Mouse (Mus musculus) kidney, embryonic 16.5 days (tissue): ENCODE measurements at regions not wholly inside any gene's neighbourhood (a gene's known extent, or its start where the extent isn't known, plus 50 kb on each side); places are given as distances from the start of the nearest gene placed in this dataset.
A peak's percentile ranks its signal among the peaks of the same experiment; 100 is the strongest.

Experiments used
- ATAC-seq: fragments of 200-750 bp; cut with Nextera tagmentation; 2 replicates; pipeline ENCODE4 v1.8.0; 2017; ENCODE audit warnings: moderate TSS enrichment; ENCODE audit not compliant: low FRiP score, low TSS enrichment
- H3K27ac ChIP-seq: fragments of 300-500 bp; sonication (generic); 2 replicates; pipeline ENCODE4 v1.5.1; 2014; ENCODE audit warnings: low read length
- H3K27me3 ChIP-seq: fragments of 300-500 bp; sonication (generic); 2 replicates; pipeline ENCODE4 v1.6.1; 2014; ENCODE audit warnings: low read length, control low read depth, mixed read lengths; ENCODE audit not compliant: insufficient read depth
- H3K36me3 ChIP-seq: fragments of 300-500 bp; sonication (generic); 2 replicates; pipeline ENCODE4 v1.6.1; 2014; ENCODE audit warnings: low read length, control low read depth, mixed read lengths; ENCODE audit not compliant: insufficient read depth
- H3K4me1 ChIP-seq: fragments of 300-500 bp; sonication (generic); 2 replicates; pipeline ENCODE4 v1.6.1; 2014; ENCODE audit warnings: low read length, control low read depth, mixed read lengths; ENCODE audit not compliant: insufficient read depth
- H3K4me2 ChIP-seq: fragments of 300-500 bp; sonication (generic); replicated peaks from 2 replicates; pipeline ENCODE4 v1.6.1; 2014; ENCODE audit warnings: low read depth, low read length
- H3K4me3 ChIP-seq: fragments of 300-500 bp; sonication (generic); 2 replicates; pipeline ENCODE4 v1.5.1; 2014; ENCODE audit warnings: mild to moderate bottlenecking, low read length
- H3K9ac ChIP-seq: fragments of 300-500 bp; sonication (generic); replicated peaks from 2 replicates; pipeline ENCODE4 v1.6.1; 2014; ENCODE audit warnings: low read length
- H3K9me3 ChIP-seq: fragments of 300-500 bp; sonication (generic); 2 replicates; pipeline ENCODE4 v1.6.1; 2016; ENCODE audit warnings: low read length, control low read depth
- WGBS: fragments of 180-500 bp; shearing (Covaris S2); extraction: QIAGEN DNeasy Blood & Tissue Kit; methylation state at CpG from one replicate; pipeline ENCODE4 v1.1.7; 2014; 5-methylcytosine and 5-hydroxymethylcytosine counted together

GRCm38 (mm10) chr2:93135324-93135723 lies 52.0 kb upstream of the Trp53i11 start:
- no peaks in the 10 kb centered on the region for H3K27me3 ChIP-seq
- H3K4me2 ChIP-seq: no peak overlapping the region
- H3K4me1 ChIP-seq: peaks cover 10% of the 10 kb centered on the region
- no peak for ATAC-seq
- H3K27ac ChIP-seq: peak overlapping the region; percentile 17; the same call in 1 of the 2 replicates
- no peak overlapping the region for H3K9ac ChIP-seq
- H3K9me3 ChIP-seq: no peaks in the 10 kb centered on the region
- H3K36me3 ChIP-seq: no peaks in the 10 kb centered on the region
- WGBS: 58% methylated on average over 7 of the region's 7 CpGs
- H3K4me3 ChIP-seq: no peak overlapping the region

- H3K4me2 ChIP-seq: no peak overlapping the region
- no peak for ATAC-seq
- H3K4me3 ChIP-seq: no peak overlapping the region
- no peak overlapping the region for H3K27ac ChIP-seq
- no peak overlapping the region for H3K9ac ChIP-seq
- WGBS: 84% methylated on average over 10 of the region's 10 CpGs
- no peaks in the 10 kb centered on the region for H3K9me3 ChIP-seq
- H3K27me3 ChIP-seq: no peaks in the 10 kb centered on the region
- H3K36me3 ChIP-seq: no peaks in the 10 kb centered on the region
- H3K4me1 ChIP-seq: peaks cover 10% of the 10 kb centered on the region
Observed at GRCm38 (mm10) chr2:93133301-93133971, 53.9 kb upstream of the Trp53i11 start.

GRCm38 (mm10) chr2:93131825-93132623 lies 55.3 kb upstream of the Trp53i11 start:
- Histone ChIP-seq H3K4me1 (peaks cover 10% of the 10 kb centered on the region), H3K4me2 (no peak overlapping the region), H3K27ac (peak overlapping the region; percentile 80), H3K9ac (no peak overlapping the region), H3K36me3 (no peaks in the 10 kb centered on the region), H3K9me3 (no peaks in the 10 kb centered on the region), H3K27me3 (no peaks in the 10 kb centered on the region), H3K4me3 (no peak overlapping the region)
- WGBS: 55% methylated on average over 9 of the region's 9 CpGs
- ATAC-seq: 0 out of 2 replicates have a peak, but pooled peaks have one; percentile 23

- Histone ChIP-seq H3K4me2 (no peak overlapping the region), H3K4me1 (peaks cover 17% of the 10 kb centered on the region), H3K4me3 (no peak overlapping the region), H3K36me3 (no peaks in the 10 kb centered on the region), H3K9me3 (no peaks in the 10 kb centered on the region), H3K27me3 (no peaks in the 10 kb centered on the region), H3K9ac (no peak overlapping the region), H3K27ac (no peak overlapping the region)
- 68% methylated on average over 9 of the region's 9 CpGs for WGBS
- no peak for ATAC-seq
Observed at GRCm38 (mm10) chr2:93131236-93131635, 56.1 kb upstream of the Trp53i11 start.

- no peaks in the 10 kb centered on the region for H3K9me3 ChIP-seq
- no peak overlapping the region for H3K4me2 ChIP-seq
- no peak overlapping the region for H3K27ac ChIP-seq
- no peak for ATAC-seq
- no peak overlapping the region for H3K4me3 ChIP-seq
- H3K36me3 ChIP-seq: no peaks in the 10 kb centered on the region
- peaks cover 17% of the 10 kb centered on the region for H3K4me1 ChIP-seq
- H3K27me3 ChIP-seq: no peaks in the 10 kb centered on the region
- WGBS: 66% methylated on average over 4 of the region's 4 CpGs
- no peak overlapping the region for H3K9ac ChIP-seq
Observed at GRCm38 (mm10) chr2:93129176-93129575, 58.2 kb upstream of the Trp53i11 start.

GRCm38 (mm10) chr2:93126595-93127165 lies 60.7 kb upstream of the Trp53i11 start:
- 18% methylated on average over 7 of the region's 7 CpGs for WGBS
- H3K4me3 ChIP-seq: no peak overlapping the region
- no peak overlapping the region for H3K9ac ChIP-seq
- no peaks in the 10 kb centered on the region for H3K36me3 ChIP-seq
- H3K27ac ChIP-seq: no peak overlapping the region
- ATAC-seq: peak; percentile 72
- H3K4me2 ChIP-seq: no peak overlapping the region
- no peaks in the 10 kb centered on the region for H3K27me3 ChIP-seq
- no peaks in the 10 kb centered on the region for H3K9me3 ChIP-seq
- H3K4me1 ChIP-seq: peaks cover 12% of the 10 kb centered on the region; the same call in 1 of the 2 replicates

- no peak for ATAC-seq
- H3K27me3 ChIP-seq: no peaks in the 10 kb centered on the region
- 63% methylated on average over 7 of the region's 7 CpGs for WGBS
- H3K4me3 ChIP-seq: no peak overlapping the region
- no peak overlapping the region for H3K9ac ChIP-seq
- no peaks in the 10 kb centered on the region for H3K36me3 ChIP-seq
- H3K4me2 ChIP-seq: no peak overlapping the region
- H3K4me1 ChIP-seq: peaks cover 12% of the 10 kb centered on the region; the same call in 1 of the 2 replicates
- H3K27ac ChIP-seq: no peak overlapping the region
- H3K9me3 ChIP-seq: no peaks in the 10 kb centered on the region
Observed at GRCm38 (mm10) chr2:93126112-93126511, 61.2 kb upstream of the Trp53i11 start.

- no peak for ATAC-seq
- H3K4me1 ChIP-seq: peaks cover 12% of the 10 kb centered on the region; the same call in 1 of the 2 replicates
- no peak overlapping the region for H3K27ac ChIP-seq
- no peak overlapping the region for H3K9ac ChIP-seq
- H3K4me2 ChIP-seq: no peak overlapping the region
- H3K36me3 ChIP-seq: no peaks in the 10 kb centered on the region
- H3K4me3 ChIP-seq: no peak overlapping the region
- H3K9me3 ChIP-seq: no peaks in the 10 kb centered on the region
- 92% methylated on average over 7 of the region's 7 CpGs for WGBS
- no peaks in the 10 kb centered on the region for H3K27me3 ChIP-seq
Observed at GRCm38 (mm10) chr2:93124866-93125467, 62.4 kb upstream of the Trp53i11 start.

GRCm38 (mm10) chr2:93123829-93124228 lies 63.5 kb upstream of the Trp53i11 start:
- H3K27me3 ChIP-seq: no peaks in the 10 kb centered on the region
- H3K36me3 ChIP-seq: no peaks in the 10 kb centered on the region
- H3K9me3 ChIP-seq: no peaks in the 10 kb centered on the region
- no peak overlapping the region for H3K4me3 ChIP-seq
- no peak overlapping the region for H3K27ac ChIP-seq
- no peak overlapping the region for H3K9ac ChIP-seq
- no peak overlapping the region for H3K4me2 ChIP-seq
- peaks cover 12% of the 10 kb centered on the region; the same call in 1 of the 2 replicates for H3K4me1 ChIP-seq
- 82% methylated on average over 11 of the region's 11 CpGs for WGBS
- ATAC-seq: no peak
